Mouse (Mus musculus) bone marrow, adult 2 months (tissue): ENCODE results near the gene Nceh1. TPM values are rescaled to one million over a fixed set of nuclear protein-coding genes. Genes with fewer than 3 reads are reported as not detected.
"Not testable (repeated sequence)": the region's sequence is repeated elsewhere in the genome, so short reads cannot be mapped to it uniquely, and the experiment has no call there.

Experiments
- H3K27ac ChIP-seq: fragments of 200-500 bp; 2 replicates; pipeline ENCODE4 v1.5.1; 2012; ENCODE audit warnings: low read depth, mild to moderate bottlenecking, control low read depth, inconsistent platforms, low read length; ENCODE audit not compliant: control insufficient read depth, poor library complexity, insufficient read depth
- H3K4me1 ChIP-seq: fragments of 200-500 bp; 2 replicates; pipeline ENCODE4 v1.6.1; 2011; ENCODE audit warnings: low read length; ENCODE audit not compliant: control insufficient read depth, insufficient read depth
- H3K4me3 ChIP-seq: fragments of 200-500 bp; replicated peaks from 2 replicates; pipeline ENCODE3; 2011; ENCODE audit warnings: mild to moderate bottlenecking, low read depth, low read length, control low read depth; ENCODE audit not compliant: control insufficient read depth
- CTCF ChIP-seq: fragments of 200-500 bp; IDR thresholded peaks from 2 replicates; pipeline ENCODE4 v1.5.1; 2011; ENCODE audit warnings: low read length, control low read depth; ENCODE audit not compliant: control insufficient read depth, insufficient read depth
- POLR2A ChIP-seq: fragments of 200-500 bp; IDR thresholded peaks from 2 replicates; pipeline ENCODE4 v1.6.1; 2011; ENCODE audit warnings: low read depth, mild to moderate bottlenecking, control low read depth, low read length, borderline replicate concordance; ENCODE audit not compliant: control insufficient read depth
- WGBS: fragments of 180-500 bp; shearing (Covaris S2); methylation state at CpG from one replicate; pipeline ENCODE4 v1.1.7; 2018; 5-methylcytosine and 5-hydroxymethylcytosine counted together
- polyA plus RNA-seq: library from polyadenylated mRNA; stranded (reverse); fragments of >200 nt; gene quantifications from 2 replicates; pipeline ENCODE4 v1.2.4, GENCODE M21; 2011; ENCODE audit warnings: low replicate concordance; ENCODE audit not compliant: missing spikeins, insufficient read depth, insufficient read length

Gene Nceh1
- polyA plus RNA-seq, 1 experiment, result 7.1 TPM

DNA sequence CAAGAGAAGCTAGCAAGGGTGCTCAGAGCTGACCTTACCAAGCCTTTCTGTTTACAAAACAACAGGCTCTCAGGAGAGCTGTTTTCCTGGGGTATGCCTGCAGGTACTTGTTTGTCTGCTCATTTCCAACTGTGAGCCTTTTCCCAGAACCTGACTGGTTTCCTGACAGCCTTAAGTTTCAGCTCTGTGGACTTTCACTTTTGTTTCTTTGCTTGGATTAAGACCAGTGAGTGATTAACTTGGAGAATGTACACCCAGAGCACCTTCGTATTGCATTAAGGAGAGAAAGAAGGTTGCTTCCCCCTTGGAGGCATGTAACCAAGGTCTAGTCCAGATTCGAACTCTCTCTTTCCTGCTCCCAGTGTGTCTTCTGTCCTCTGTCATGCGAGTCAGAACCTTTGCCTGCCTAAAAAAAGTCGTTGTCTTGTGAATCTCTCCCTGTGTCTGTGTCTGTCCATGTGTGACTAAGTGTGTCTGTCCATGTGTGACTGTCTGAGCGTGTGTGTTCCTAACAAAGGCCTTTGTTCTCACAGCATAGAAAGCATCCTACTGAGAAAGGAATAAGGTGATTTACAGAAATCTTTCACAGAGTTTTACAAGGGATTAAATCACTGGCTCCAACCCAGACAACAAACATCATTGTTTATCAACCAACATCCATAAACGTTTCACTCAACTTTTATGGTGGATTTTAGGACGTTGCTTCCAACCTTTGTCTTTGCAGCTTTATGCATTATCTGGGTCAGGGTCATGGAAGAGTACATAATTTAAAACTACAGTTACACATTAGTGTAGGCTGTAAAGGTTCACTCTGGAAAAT is 90.4 kb downstream of the Nceh1 start:
- TF ChIP-seq POLR2A (no peak), CTCF (no peak)
- Histone ChIP-seq H3K4me3 (no peak overlapping the region), H3K4me1 (peaks cover 2% of the 10 kb centered on the region), H3K27ac (no peak overlapping the region)
- WGBS, result 42% methylated on average over 7 of the region's 7 CpGs

DNA sequence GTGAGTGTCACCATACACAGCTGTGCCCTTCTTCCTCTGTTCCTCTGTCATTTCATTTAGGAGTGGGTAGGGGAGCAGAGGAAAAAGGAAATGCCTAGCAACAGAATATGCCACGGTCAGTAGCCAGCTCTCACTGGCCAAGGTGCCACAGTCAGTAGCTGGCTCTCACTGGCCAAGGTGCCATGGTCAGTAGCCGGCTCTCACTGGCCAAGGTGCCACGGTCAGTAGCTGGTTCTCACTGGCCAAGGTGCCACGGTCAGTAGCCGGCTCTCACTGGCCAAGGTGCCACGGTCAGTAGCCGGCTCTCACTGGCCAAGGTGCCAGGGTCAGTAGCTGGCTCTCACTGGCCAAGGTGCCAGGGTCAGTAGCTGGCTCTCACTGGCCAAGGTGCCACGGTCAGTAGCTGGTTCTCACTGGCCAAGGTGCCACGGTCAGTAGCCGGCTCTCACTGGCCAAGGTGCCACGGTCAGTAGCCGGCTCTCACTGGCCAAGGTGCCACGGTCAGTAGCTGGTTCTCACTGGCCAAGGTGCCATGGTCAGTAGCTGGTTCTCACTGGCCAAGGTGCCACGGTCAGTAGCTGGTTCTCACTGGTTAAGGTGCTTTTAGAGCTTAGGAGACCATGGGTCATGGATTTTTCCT is 96.6 kb downstream of the Nceh1 start:
- H3K4me3 ChIP-seq, H3K27ac ChIP-seq, H3K4me1 ChIP-seq: not testable (repeated sequence)
- 92% methylated on average over 14 of the region's 14 CpGs for WGBS

DNA sequence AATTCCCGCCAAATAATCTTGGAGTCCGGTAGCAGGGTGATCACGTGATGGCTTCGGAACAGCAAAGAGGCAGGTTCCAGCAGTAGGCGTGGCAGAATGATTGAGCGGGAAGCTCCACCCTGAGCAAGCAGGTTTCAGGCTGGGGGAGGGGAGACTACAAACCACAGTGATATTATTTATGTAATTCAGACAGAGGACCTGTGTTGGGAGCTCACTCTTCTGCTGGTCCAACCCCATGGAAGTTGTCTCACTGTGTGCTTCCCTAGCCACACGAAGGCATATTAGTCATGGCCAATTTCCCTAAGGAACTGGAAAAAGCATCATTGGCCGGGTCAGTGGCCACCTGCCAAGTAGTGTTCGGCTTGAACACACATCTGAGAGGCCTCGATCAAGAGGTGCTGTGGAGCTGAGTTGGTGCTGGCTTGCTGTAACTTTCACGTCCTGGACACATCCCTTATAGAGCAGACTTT is 97.5 kb downstream of the Nceh1 start:
- Histone ChIP-seq H3K4me1 (peaks cover 4% of the 10 kb centered on the region; the same call in 1 of the 2 replicates), H3K27ac (peak overlapping the region; percentile 24; the same call in 1 of the 2 replicates), H3K4me3 (no peak overlapping the region)
- TF ChIP-seq POLR2A (no peak), CTCF (no peak)
- 4% methylated on average over 11 of the region's 11 CpGs for WGBS

- 40% methylated on average over 27 of the region's 27 CpGs for WGBS
- Histone ChIP-seq H3K4me3 (no peak overlapping the region), H3K27ac (0 out of 2 replicates have a peak overlapping the region, but pooled peaks have one; percentile 10), H3K4me1 (peaks cover 4% of the 10 kb centered on the region; the same call in 1 of the 2 replicates)
- TF ChIP-seq POLR2A (no peak), CTCF (no peak)
Observed at GRCm38 (mm10) chr3:27283071-27283713, 100.4 kb downstream of the Nceh1 start.

GRCm38 (mm10) chr3:27283796-27284195 is 101.0 kb downstream of the Nceh1 start:
- Histone ChIP-seq H3K27ac (no peak overlapping the region), H3K4me1 (peaks cover 4% of the 10 kb centered on the region; the same call in 1 of the 2 replicates), H3K4me3 (no peak overlapping the region)
- TF ChIP-seq POLR2A (no peak), CTCF (no peak)
- WGBS, result 76% methylated on average over 7 of the region's 7 CpGs

DNA sequence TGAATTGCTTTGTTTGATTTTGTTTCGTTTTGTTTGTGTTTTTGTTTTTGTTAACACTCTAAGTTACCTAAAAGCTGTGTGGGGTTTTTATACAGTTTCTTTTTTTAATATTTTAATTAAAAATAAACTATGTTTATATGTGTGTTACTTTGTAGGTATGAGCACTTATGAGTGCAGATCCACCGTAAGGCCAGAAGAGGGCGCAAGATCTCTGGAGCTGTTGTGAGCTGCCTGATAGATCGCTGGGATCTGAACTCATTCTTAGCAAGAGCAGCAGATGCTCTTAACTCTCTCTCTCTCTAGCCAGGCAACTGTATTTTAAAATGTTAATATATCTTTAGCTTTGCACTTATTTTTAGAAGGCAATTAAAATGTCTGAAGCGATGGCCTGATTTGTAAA is 101.5 kb downstream of the Nceh1 start:
- WGBS, result 97% methylated on average over 5 of the region's 5 CpGs
- H3K4me1 ChIP-seq, result peaks cover 4% of the 10 kb centered on the region; the same call in 1 of the 2 replicates
- H3K27ac ChIP-seq, result no peak overlapping the region
- TF ChIP-seq POLR2A (no peak), CTCF (peak; percentile 30; the same call in 1 of the 2 replicates)
- H3K4me3 ChIP-seq, result no peak overlapping the region

- Histone ChIP-seq H3K27ac (peak overlapping the region; percentile 43; the same call in 1 of the 2 replicates), H3K4me1 (peaks cover 4% of the 10 kb centered on the region; the same call in 1 of the 2 replicates), H3K4me3 (no peak overlapping the region)
- TF ChIP-seq POLR2A, result no peak
- TF ChIP-seq CTCF, result no peak
- WGBS, result 22% methylated on average over 9 of the region's 9 CpGs
Observed at GRCm38 (mm10) chr3:27285072-27285471, 102.3 kb downstream of the Nceh1 start.

GRCm38 (mm10) chr3:27288301-27288700 is 105.5 kb downstream of the Nceh1 start:
- 44% methylated on average over 2 of the region's 2 CpGs for WGBS
- Histone ChIP-seq H3K4me1 (no peaks in the 10 kb centered on the region), H3K4me3 (no peak overlapping the region), H3K27ac (no peak overlapping the region)
- TF ChIP-seq CTCF (no peak), POLR2A (no peak)
